Mouse (Mus musculus): ENCODE data around the gene Nrxn1. TPM values are rescaled to one million over a fixed set of nuclear protein-coding genes. Genes with fewer than 3 reads are reported as not detected.

The Nrxn1 gene
- total and polyA plus RNA-seq, 3 experiments, result not detected

DNA sequence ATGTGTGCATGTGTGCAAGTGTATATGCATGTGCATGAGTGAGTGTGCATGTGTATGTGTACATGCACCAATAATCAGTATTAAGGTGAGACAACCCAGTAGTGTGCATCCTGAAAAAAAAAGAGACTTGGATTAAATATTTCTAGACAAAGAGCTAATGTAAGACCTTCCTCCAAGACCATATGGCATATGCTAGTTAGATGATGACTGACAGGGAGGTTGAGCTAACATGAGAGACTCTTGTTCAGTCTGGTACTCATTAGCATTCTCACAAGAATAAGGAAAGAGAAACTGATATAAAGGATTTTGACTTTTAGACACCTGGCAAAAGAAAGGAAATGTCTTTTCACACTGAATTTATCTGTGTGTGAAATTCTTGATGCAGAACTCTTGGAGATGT, 408.7 kb downstream of the Nrxn1 start:
- in situ Hi-C loops (cut with MboI; ENCODE audit: low pct_ligation_motif_present, low pct_unique_long_range_greater_than_20kb, low sequenced_read_pairs) (no loop called here), dilution Hi-C loops (cut with MboI; ENCODE audit: extremely low pct_ligation_motif_present, extremely low pct_unique_long_range_greater_than_20kb, low sequenced_read_pairs) (no loop called here)
- H3K9ac ChIP-seq (ENCODE audit: insufficient read depth, low read depth), result no peak overlapping the region
- H3K4me2 ChIP-seq (ENCODE audit: insufficient read depth, low read depth, poor library complexity, severe bottlenecking), result no peak overlapping the region
- peaks cover 21% of the 10 kb centered on the region for H3K9me3 ChIP-seq (replicated peaks; ENCODE audit: low read length)
- H3K27me3 ChIP-seq (replicated peaks), result no peaks in the 10 kb centered on the region
- no peak overlapping the region for H3K4me3 ChIP-seq (replicated peaks in 1 of 3; ENCODE audit: low read depth in 2 of 3, low read length in 2 of 3, poor library complexity in 1 of 3)
- TF ChIP-seq MEF2A (IDR thresholded peaks at IDR 0.05; ENCODE audit: borderline replicate concordance, low read depth, low read length) (no peak), MAFK (IDR thresholded peaks at IDR 0.05; ENCODE audit: insufficient replicate concordance, low read length) (no peak), USF1 (IDR thresholded peaks at IDR 0.05; ENCODE audit: low read depth, low read length) (no peak), SIN3A (IDR thresholded peaks at IDR 0.05; ENCODE audit: low read length) (no peak), ELF1 (IDR thresholded peaks at IDR 0.05; ENCODE audit: low read depth, low read length) (no peak), BHLHE40 (IDR thresholded peaks at IDR 0.05; ENCODE audit: low read depth, low read length) (no peak), POLR2AphosphoS2 (IDR thresholded peaks at IDR 0.05; ENCODE audit: low read depth, low read length) (no peak), CHD2 (IDR thresholded peaks at IDR 0.05; ENCODE audit: low read length) (no peak), HCFC1 (IDR thresholded peaks at IDR 0.05; ENCODE audit: low read depth, low read length) (no peak), JUN (IDR thresholded peaks at IDR 0.05; ENCODE audit: insufficient read depth, low read depth, low read length) (no peak), ZKSCAN1 (IDR thresholded peaks at IDR 0.05; ENCODE audit: borderline replicate concordance, low read depth, low read length) (no peak), NRF1 (IDR thresholded peaks at IDR 0.05; ENCODE audit: low read depth, low read length) (no peak), GABPA (IDR thresholded peaks at IDR 0.05; ENCODE audit: insufficient replicate concordance, low read depth, low read length) (no peak), MAZ (IDR thresholded peaks at IDR 0.05; ENCODE audit: low read depth, low read length) (no peak), MAX (IDR thresholded peaks at IDR 0.05; ENCODE audit: low read length) (no peak), NELFE (IDR thresholded peaks at IDR 0.05; ENCODE audit: low read depth, low read length) (no peak), RCOR1 (conservative IDR thresholded peaks at IDR 0.05; ENCODE audit: low read depth, low read length) (no peak), CHD1 (IDR thresholded peaks at IDR 0.05; ENCODE audit: low read depth, low read length) (no peak), ETS1 (conservative IDR thresholded peaks at IDR 0.05; ENCODE audit: low read depth, low read length) (no peak), PAX5 (IDR thresholded peaks at IDR 0.05; ENCODE audit: low read length) (no peak)
- no peaks in the 10 kb centered on the region for H3K79me2 ChIP-seq (replicated peaks; ENCODE audit: control insufficient read depth, extremely low read depth, insufficient read depth, poor library complexity, severe bottlenecking)
- H3K4me1 ChIP-seq (ENCODE audit: control insufficient read depth in 1 of 2, insufficient read depth in 2 of 2), result no peaks in the 10 kb centered on the region
- no peak for DNase-seq (ENCODE audit: extremely low read depth)
- H3K36me3 ChIP-seq (replicated peaks in 1 of 2; ENCODE audit: control insufficient read depth in 1 of 2, insufficient read depth in 1 of 2, low read length in 1 of 2), result no peaks in the 10 kb centered on the region
- no peak overlapping the region for H3K27ac ChIP-seq (ENCODE audit: insufficient read depth, low read depth)

DNA sequence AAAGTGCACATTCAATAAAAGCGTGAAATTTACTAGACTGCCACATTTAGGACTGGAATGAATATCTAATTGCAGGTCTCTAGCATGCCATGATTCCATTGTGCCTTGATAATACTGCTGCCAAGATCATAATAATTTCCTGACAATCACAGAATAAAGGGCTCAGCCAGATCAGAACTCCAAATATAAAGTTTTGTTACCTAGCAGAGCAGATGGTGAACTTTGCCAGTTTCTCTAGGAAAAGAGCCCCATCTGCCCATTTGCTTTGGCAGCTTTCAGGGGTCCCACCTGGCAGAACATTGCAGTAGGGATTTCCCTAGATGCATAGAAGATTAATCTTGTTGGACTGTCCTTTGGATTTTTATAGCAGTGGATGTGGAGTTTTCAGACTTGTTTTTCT, 411.9 kb downstream of the Nrxn1 start:
- no peaks in the 10 kb centered on the region for H3K36me3 ChIP-seq (replicated peaks in 1 of 2; ENCODE audit: control insufficient read depth in 1 of 2, insufficient read depth in 1 of 2, low read length in 1 of 2)
- no peaks in the 10 kb centered on the region for H3K79me2 ChIP-seq (replicated peaks; ENCODE audit: control insufficient read depth, extremely low read depth, insufficient read depth, poor library complexity, severe bottlenecking)
- dilution Hi-C loops (cut with MboI; ENCODE audit: extremely low pct_ligation_motif_present, extremely low pct_unique_long_range_greater_than_20kb, low sequenced_read_pairs), result no loop called here
- H3K9me3 ChIP-seq (replicated peaks; ENCODE audit: low read length), result peaks cover 28% of the 10 kb centered on the region
- in situ Hi-C loops (cut with MboI; ENCODE audit: low pct_ligation_motif_present, low pct_unique_long_range_greater_than_20kb, low sequenced_read_pairs), result no loop called here
- H3K9ac ChIP-seq (ENCODE audit: insufficient read depth, low read depth), result no peak overlapping the region
- no peaks in the 10 kb centered on the region for H3K4me1 ChIP-seq (ENCODE audit: control insufficient read depth in 1 of 2, insufficient read depth in 2 of 2)
- TF ChIP-seq CHD1 (IDR thresholded peaks at IDR 0.05; ENCODE audit: low read depth, low read length) (no peak), ELF1 (IDR thresholded peaks at IDR 0.05; ENCODE audit: low read depth, low read length) (no peak), TBP (conservative IDR thresholded peaks at IDR 0.05; ENCODE audit: low read depth, low read length) (no peak), HCFC1 (IDR thresholded peaks at IDR 0.05; ENCODE audit: low read depth, low read length) (no peak), EP300 (IDR thresholded peaks at IDR 0.05; ENCODE audit: low read length) (no peak), USF2 (conservative IDR thresholded peaks at IDR 0.05; ENCODE audit: low read depth, low read length) (no peak), ETS1 (conservative IDR thresholded peaks at IDR 0.05; ENCODE audit: low read depth, low read length) (no peak), RAD21 (IDR thresholded peaks at IDR 0.05; ENCODE audit: low read depth, low read length) (no peak), MXI1 (IDR thresholded peaks at IDR 0.05; ENCODE audit: low read depth, low read length) (no peak)
- H3K27me3 ChIP-seq (replicated peaks), result no peaks in the 10 kb centered on the region
- H3K4me2 ChIP-seq (ENCODE audit: insufficient read depth, low read depth, poor library complexity, severe bottlenecking), result no peak overlapping the region
- no peak overlapping the region for H3K4me3 ChIP-seq (replicated peaks in 1 of 3; ENCODE audit: low read depth in 2 of 3, low read length in 2 of 3, poor library complexity in 1 of 3)
- H3K27ac ChIP-seq (ENCODE audit: insufficient read depth, low read depth), result no peak overlapping the region
- no peak for DNase-seq (ENCODE audit: extremely low read depth)
